Mouse (Mus musculus): ENCODE results near the gene D630003M21Rik. TPM values are rescaled to one million over a fixed set of nuclear protein-coding genes. Genes with fewer than 3 reads are reported as not detected.
A peak's percentile ranks its signal among the peaks of the same experiment; 100 is the strongest.

D630003M21Rik gene
- total RNA-seq, 1 experiment from 2014 or later = 2.4 TPM

GRCm38 (mm10) chr2:158140664-158141063 is 88.4 kb downstream of the D630003M21Rik start:
- DNase-seq = no peak

- DNase-seq = peak; percentile 82
These were observed 89.4 kb downstream of the D630003M21Rik start for GRCm38 (mm10) chr2:158139628-158140027.

- DNase-seq = no peak
These were observed 90.2 kb downstream of the D630003M21Rik start for GRCm38 (mm10) chr2:158138778-158139177.

DNA sequence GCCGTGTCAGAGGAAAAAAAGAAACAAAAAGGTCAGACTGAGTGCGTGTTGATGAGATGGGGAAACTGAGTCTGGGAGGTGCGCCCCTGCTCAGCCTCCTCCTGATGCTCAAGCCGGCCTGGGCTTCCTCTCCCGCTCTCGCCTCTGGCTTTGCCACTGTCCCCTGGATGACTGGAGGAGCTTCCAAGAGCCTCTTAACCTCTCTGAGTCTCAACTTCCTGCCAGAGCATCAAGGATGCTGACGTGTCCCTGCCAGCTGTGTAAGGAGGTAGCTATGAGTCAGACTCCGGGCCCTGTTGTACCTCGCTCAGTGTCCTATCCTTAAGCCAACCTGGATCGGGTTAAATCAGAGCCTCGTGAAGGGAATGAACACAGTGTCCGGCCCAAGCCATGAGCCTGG is 91.3 kb downstream of the D630003M21Rik start:
- no peak for DNase-seq

GRCm38 (mm10) chr2:158136205-158136604 is 92.8 kb downstream of the D630003M21Rik start:
- peak; percentile 56 for DNase-seq

- no peak for DNase-seq
These were observed 96.0 kb downstream of the D630003M21Rik start for GRCm38 (mm10) chr2:158133050-158133449.

Small RNA genes within 50 kb of the gene (microRNA-seq; reads per million reads assigned to microRNA genes)
- gene Mir7685 = 0.38 to 2.1 reads per million in 2 experiments

Other genes with a start within 250 kb of the D630003M21Rik start
- 20.9 and 21.4 TPM in 2 replicates for gene Tti1, start 200.8 kb downstream of the D630003M21Rik start, total RNA-seq (2021)
- 31.5 and 31.9 TPM in 2 replicates for gene Rprd1b, start 200.7 kb downstream of the D630003M21Rik start, total RNA-seq (2021)
- gene Tgm2, start 82.8 kb downstream of the D630003M21Rik start, total RNA-seq (2021) = 69.0 and 75.1 TPM in 2 replicates
- gene Bpi, start 28.9 kb upstream of the D630003M21Rik start, total RNA-seq (2021) = not detected in 2 replicates
- 19.6 and 34.2 TPM in 2 replicates for gene Lbp, start 77.3 kb upstream of the D630003M21Rik start, total RNA-seq (2021)
- gene Snhg11, start 146.4 kb upstream of the D630003M21Rik start, total RNA-seq (2021) = 3.5 and 6.6 TPM in 2 replicates
- gene Ralgapb, start 180.6 kb upstream of the D630003M21Rik start, total RNA-seq (2021) = 44.8 and 47.3 TPM in 2 replicates